Mouse (Mus musculus) adrenal gland, postnatal 25 days (tissue): ENCODE measurements around the gene Acsf2. TPM values are rescaled to one million over a fixed set of nuclear protein-coding genes. Genes with fewer than 3 reads are reported as not detected.

Experiments
- DNase-seq: peaks from one replicate; pipeline ENCODE4 v3.0.0; 2021; ENCODE audit warnings: mixed read lengths
- total RNA-seq: library from RNA; stranded (reverse); gene quantifications from 2 replicates; pipeline ENCODE4 v1.2.3, GENCODE M21; 2021

The Acsf2 gene
- total RNA-seq, 1 experiment from 2014 or later = 120 TPM

DNA sequence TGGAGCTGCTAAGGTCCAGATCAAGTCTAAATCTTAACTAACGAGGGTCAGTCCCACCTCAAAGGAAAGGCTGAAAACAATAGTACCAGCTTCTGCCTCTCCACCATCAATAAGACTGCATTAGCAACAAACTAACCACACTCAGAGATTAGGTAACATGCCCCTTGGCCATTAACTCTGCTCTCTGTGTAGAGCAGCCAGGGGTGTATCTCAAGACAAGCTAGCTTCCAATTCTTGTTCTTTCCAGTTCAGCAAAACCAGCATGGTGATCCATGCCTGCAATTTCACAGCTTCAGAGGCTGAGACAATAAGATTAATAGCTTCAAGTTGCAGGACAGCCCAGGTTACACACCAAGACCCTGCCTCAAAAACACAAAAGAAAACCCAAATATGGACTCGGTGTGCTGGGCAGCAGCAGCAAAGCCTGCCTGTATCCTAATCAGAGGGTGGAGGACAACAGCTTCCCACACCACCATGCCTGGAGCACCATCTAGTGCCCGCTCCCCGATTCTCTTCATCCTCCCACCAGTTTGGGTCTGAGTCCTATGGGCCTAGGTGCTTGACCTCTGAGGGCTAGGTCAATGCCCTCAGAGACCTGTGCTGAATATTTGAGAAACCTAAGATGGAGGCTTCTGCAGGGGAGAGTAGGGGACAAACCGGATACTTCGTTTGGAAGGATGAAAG, 3.1 kb downstream of the Acsf2 start:
- DNase-seq = no peak

DNA sequence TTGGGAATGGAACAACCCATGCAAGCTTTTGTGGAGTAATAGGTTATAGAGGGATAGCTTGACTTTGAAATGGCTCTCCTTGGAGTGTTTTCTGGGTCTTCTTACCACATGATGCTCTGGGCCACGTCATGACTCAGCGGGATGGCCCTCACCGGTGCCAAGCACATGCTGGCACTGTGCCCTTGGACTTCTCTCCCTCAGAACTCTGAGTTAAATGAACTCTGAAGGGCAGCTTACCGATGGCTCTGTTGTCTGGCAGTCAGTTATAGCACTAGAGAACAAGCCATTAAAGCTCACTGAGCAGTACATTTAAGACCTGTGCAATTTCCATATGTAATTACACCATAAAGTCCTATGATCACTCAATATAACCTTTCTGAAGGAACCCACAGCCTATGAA, 4.4 kb downstream of the Acsf2 start:
- peak; percentile 92 for DNase-seq

- DNase-seq = no peak
Measured at GRCm38 (mm10) chr11:94596311-94596852, 5.3 kb downstream of the Acsf2 start.

- no peak for DNase-seq
Measured at GRCm38 (mm10) chr11:94587511-94587910, 14.2 kb downstream of the Acsf2 start.

- DNase-seq = no peak
Measured at GRCm38 (mm10) chr11:94585091-94585490, 16.6 kb downstream of the Acsf2 start.

GRCm38 (mm10) chr11:94580111-94580740, 21.4 kb downstream of the Acsf2 start:
- no peak for DNase-seq

- DNase-seq = no peak
Measured at GRCm38 (mm10) chr11:94576361-94576760, 25.3 kb downstream of the Acsf2 start.

- no peak for DNase-seq
Measured at GRCm38 (mm10) chr11:94575036-94575435, 26.6 kb downstream of the Acsf2 start.

DNA sequence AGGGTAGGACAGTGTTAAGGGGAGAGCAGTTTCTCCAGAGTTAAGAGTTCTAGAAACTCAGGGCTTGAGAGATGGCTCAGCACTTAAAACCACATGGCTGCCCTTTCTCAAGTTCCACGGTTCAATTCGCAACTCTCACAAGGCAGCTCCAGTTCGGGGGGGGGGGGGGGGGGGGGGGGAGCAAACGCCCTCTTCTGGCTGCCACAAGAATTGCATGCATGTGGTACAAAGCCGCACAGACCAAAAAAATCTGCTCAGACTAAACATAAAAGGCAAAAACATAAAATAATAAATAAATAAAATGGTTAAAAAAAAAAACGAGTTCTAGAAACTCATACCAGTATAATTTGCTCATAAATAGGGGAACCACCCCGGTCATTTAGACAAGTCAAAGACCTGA, 27.1 kb downstream of the Acsf2 start:
- no peak for DNase-seq

- DNase-seq = no peak
Measured at GRCm38 (mm10) chr11:94571850-94572249, 29.8 kb downstream of the Acsf2 start.

GRCm38 (mm10) chr11:94570612-94571011, 31.1 kb downstream of the Acsf2 start:
- peak; percentile 28 for DNase-seq

DNA sequence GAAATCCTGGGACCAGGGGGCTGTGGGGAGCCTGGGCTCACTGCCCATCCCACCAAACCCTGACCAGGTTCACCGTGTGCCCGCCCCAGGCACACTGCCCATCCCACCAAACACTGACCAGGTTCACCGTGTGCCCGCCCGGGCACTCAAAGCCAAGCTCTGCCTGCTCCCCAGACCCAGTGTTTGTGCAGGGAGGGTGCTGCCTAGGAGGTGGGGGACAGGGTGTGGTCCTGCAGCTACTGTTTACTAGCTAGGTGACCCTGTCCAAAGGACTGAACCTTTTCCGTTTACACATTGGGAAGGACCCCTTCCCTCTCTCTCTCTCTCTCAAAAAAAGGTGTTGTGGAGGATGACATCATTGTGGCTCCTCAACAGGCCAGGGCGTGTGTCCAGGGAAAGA, 34.3 kb downstream of the Acsf2 start:
- no peak for DNase-seq

DNA sequence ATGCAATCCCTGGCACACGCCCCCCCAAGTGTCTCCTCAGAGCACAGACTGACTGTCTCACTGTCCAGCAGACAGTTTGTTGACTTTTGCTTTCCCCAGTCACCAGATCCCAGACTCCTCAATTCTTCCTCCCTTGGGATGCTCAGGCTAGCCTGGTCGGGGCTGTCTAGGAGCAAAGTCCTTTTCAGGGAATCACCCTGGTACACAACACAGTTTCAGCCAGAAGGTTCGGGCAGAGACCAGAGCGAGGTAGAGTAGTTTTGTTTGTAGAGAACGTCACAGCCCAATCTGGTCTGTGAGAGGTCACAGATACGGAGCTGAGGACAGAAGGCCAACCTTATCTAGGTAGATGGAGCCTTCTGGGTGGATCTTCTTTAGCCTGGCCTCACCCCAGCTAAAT, 35.1 kb downstream of the Acsf2 start:
- DNase-seq = no peak

- DNase-seq = no peak
Measured at GRCm38 (mm10) chr11:94565151-94565479, 36.6 kb downstream of the Acsf2 start.

- DNase-seq = peak; percentile 56
Measured at GRCm38 (mm10) chr11:94564437-94565150, 37.1 kb downstream of the Acsf2 start, which contains the start of gene Chad. Gene Chad (plus strand): TSS chr11:94565047.

GRCm38 (mm10) chr11:94563821-94564220, 37.9 kb downstream of the Acsf2 start:
- DNase-seq = no peak

DNA sequence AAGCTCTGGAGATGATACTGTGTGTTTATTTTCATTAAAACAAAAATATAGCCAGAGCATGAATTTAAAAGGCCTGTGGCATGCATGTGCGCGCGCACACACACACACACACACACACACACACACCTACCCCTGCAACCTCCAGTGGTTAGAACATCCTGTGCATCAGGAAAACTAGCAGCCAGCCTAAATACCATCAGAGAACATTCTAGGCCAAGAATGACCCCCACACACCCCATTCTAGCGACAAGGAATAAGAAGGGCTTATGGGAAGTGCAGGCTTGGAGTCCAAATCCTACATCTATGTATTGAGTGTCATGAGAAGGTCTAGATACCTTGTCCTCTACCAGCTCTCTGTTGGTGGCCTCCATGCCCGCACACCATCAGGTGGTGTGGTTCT, 38.3 kb downstream of the Acsf2 start:
- no peak for DNase-seq

DNA sequence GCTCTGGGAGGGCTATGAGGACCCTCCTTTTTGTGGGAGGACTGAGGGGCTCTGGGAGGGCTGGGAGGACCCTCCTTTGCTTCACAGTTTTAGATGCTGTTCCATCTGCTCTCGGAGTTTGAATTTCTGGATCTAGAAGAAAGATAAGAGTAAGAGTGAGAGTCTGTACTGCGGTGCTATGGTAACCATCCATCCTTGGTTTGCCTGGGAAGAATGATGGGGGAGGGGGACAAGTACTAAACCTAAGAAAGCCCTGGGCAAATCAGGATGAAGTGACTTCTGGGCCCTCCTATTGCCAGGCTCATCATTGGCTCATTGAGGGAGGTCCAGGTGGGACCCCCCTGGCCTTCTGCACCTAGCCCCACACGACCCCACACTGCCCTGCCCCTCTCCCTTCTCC, 43.4 kb downstream of the Acsf2 start:
- DNase-seq = no peak

GRCm38 (mm10) chr11:94550442-94550744, 51.3 kb downstream of the Acsf2 start:
- no peak for DNase-seq

- no peak for DNase-seq
Measured at GRCm38 (mm10) chr11:94549691-94550441, 51.8 kb downstream of the Acsf2 start.

DNA sequence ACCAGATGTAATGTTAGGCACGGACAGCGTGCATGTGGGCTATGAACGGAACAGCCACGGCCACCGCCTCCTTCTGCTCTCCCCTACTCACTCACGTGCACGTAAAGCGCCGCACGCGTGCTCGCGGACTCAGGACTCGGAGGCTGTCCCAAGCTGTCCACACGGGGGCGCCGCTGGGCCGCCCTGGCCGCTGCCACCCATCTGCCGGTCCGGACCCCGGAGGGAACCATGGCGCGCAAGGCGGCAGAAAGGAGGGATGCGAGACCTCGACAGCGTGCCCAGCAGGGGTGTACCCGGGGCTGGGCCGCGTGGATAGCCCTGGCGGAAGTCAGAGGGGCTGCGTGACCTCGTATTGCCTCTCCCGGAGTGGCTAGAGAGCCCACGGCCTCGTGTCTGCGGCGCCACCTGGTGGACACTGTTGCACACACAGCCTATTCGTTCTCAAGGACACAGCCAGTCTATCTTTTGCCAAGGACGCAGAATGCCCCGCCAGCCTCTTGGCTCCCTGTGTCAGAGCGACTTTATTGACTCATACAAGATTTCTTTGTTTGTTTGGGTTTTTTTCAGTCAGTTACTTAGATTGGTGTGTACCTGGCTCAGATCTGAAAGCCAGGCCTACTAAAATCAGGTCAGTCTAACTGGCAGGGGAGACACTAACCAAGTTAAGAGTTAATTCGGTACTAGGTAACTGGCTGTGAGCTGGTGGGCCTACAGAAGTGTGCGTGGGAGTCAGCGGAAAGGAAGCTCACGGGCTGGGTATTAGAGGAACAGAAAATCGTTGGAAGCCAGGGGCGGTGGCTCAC, 52.6 kb downstream of the Acsf2 start, which contains the start of gene Rsad1:
Rsad1 (minus strand) TSS at position 368 of the 803 bp plus-strand sequence.
- peak; percentile 95 for DNase-seq
